8 mouse cellular contexts compared by ENCODE assay signal in the genomic region with DNA sequence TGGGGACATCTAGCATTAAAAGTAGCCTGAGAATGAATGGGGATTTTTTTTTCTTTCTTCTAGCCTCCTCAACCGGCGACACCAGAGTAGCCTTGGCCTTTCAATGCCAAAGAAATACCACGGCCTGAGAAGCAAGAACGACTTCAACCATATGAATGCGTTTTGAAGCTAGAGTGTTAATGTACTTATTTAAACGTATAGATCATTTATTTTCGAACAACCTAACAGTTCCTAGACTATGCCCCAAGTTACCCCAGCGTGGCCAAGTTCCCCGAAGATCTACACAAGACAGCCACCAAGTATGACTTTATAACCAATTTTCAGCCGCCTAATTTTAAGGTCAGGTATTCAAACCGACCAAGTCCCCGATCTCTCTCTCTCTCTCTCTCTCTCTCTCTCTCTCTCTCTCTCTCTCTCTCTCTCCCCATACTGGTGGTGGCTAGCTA. TPM values are rescaled to one million over a fixed set of nuclear protein-coding genes. Genes with fewer than 3 reads are reported as not detected.
DNase-seq lines count a peak whose midpoint lies in the region; ATAC-seq lines count a peak whose summit lies in the region.

No protein-coding gene starts in this region.

- DNase-seq in left cerebral cortex, postnatal 4 days, result peak; percentile 0
- no peak for DNase-seq in left cerebral cortex, postnatal 14 days (ENCODE audit: low spot score in 2 of 2)
- no peak for DNase-seq in limb, embryonic 11.5 days (ENCODE audit: low spot score)
- DNase-seq in ovary, postnatal 10 days (ENCODE audit: low spot score), result no peak
- DNase-seq in right cerebral cortex, postnatal 10 days (ENCODE audit: low spot score in 2 of 2), result no peak
- no peak for DNase-seq in thymus, postnatal 10 days (ENCODE audit: low spot score in 2 of 2)

- H3K4me1 ChIP-seq in embryonic facial prominence, embryonic 13.5 days, result peaks cover 21% of the 10 kb centered on the region
- peaks cover 30% of the 10 kb centered on the region for H3K4me1 ChIP-seq in limb, embryonic 11.5 days (ENCODE audit: control insufficient read depth, insufficient read depth, low read length)
- peaks cover 23% of the 10 kb centered on the region for H3K4me1 ChIP-seq in neural tube, embryonic 14.5 days (ENCODE audit: control insufficient read depth, insufficient read depth, low read length)

- 5% methylated on average over 12 of the region's 12 CpGs for WGBS in embryonic facial prominence, embryonic 13.5 days
- WGBS in limb, embryonic 11.5 days, result 2% methylated on average over 12 of the region's 12 CpGs
- WGBS in neural tube, embryonic 14.5 days, result 5% methylated on average over 12 of the region's 12 CpGs

- peak overlapping the region; percentile 54 for H3K4me3 ChIP-seq in embryonic facial prominence, embryonic 13.5 days
- H3K4me3 ChIP-seq in limb, embryonic 11.5 days (ENCODE audit: low read depth, low read length), result peak overlapping the region; percentile 87
- peak overlapping the region; percentile 88 for H3K4me3 ChIP-seq in neural tube, embryonic 14.5 days (ENCODE audit: low read depth, low read length)

- no peak for ATAC-seq in embryonic facial prominence, embryonic 13.5 days (ENCODE audit: insufficient number of reproducible peaks, insufficient read depth, low FRiP score, low TSS enrichment, low read depth)
- no peak for ATAC-seq in limb, embryonic 11.5 days (ENCODE audit: insufficient number of reproducible peaks, low FRiP score, low TSS enrichment, low read depth)
- no peak for ATAC-seq in neural tube, embryonic 14.5 days (ENCODE audit: low read depth)

- H3K9ac ChIP-seq in embryonic facial prominence, embryonic 13.5 days, result no peak overlapping the region
- H3K9ac ChIP-seq in limb, embryonic 11.5 days (ENCODE audit: low read length), result peak overlapping the region; percentile 98
- H3K9ac ChIP-seq in neural tube, embryonic 14.5 days (replicated peaks; ENCODE audit: low read depth, low read length), result peak overlapping the region; percentile 98

- peak overlapping the region; percentile 86 for H3K4me2 ChIP-seq in embryonic facial prominence, embryonic 13.5 days
- H3K4me2 ChIP-seq in limb, embryonic 11.5 days (ENCODE audit: low read depth, severe bottlenecking), result peak overlapping the region; percentile 89
- peak overlapping the region; percentile 99 for H3K4me2 ChIP-seq in neural tube, embryonic 14.5 days (ENCODE audit: low read depth, low read length)

- H3K27me3 ChIP-seq in embryonic facial prominence, embryonic 13.5 days, result peaks cover 100% of the 10 kb centered on the region
- no peaks in the 10 kb centered on the region for H3K27me3 ChIP-seq in limb, embryonic 11.5 days (ENCODE audit: control insufficient read depth, insufficient read depth, low read length)
- H3K27me3 ChIP-seq in neural tube, embryonic 14.5 days (ENCODE audit: control insufficient read depth, insufficient read depth, low read length), result no peaks in the 10 kb centered on the region

- no peaks in the 10 kb centered on the region for H3K9me3 ChIP-seq in embryonic facial prominence, embryonic 13.5 days
- H3K9me3 ChIP-seq in limb, embryonic 11.5 days (ENCODE audit: control insufficient read depth, low read length), result no peaks in the 10 kb centered on the region
- no peaks in the 10 kb centered on the region for H3K9me3 ChIP-seq in neural tube, embryonic 14.5 days (ENCODE audit: control insufficient read depth, low read length)

- H3K27ac ChIP-seq in embryonic facial prominence, embryonic 13.5 days, result no peak overlapping the region
- H3K27ac ChIP-seq in limb, embryonic 11.5 days (replicated peaks; ENCODE audit: low read depth, low read length), result peak overlapping the region; percentile 98
- peak overlapping the region; percentile 99 for H3K27ac ChIP-seq in neural tube, embryonic 14.5 days (ENCODE audit: low read depth, low read length)

- no peaks in the 10 kb centered on the region for H3K36me3 ChIP-seq in embryonic facial prominence, embryonic 13.5 days
- H3K36me3 ChIP-seq in limb, embryonic 11.5 days (ENCODE audit: control insufficient read depth, insufficient read depth, low read length), result no peaks in the 10 kb centered on the region
- H3K36me3 ChIP-seq in neural tube, embryonic 14.5 days (ENCODE audit: control insufficient read depth, insufficient read depth, low read length), result no peaks in the 10 kb centered on the region

- intact Hi-C loops in left cerebral cortex, postnatal 4 days (cut with DNase I), result loop anchor here (5.0 kb wide), 2 partner anchors 639 to 1049 kb away; no protein-coding TSS in a partner anchor
- intact Hi-C loops in left cerebral cortex, postnatal 14 days (cut with DNase I), result loop anchor here (5.0 to 10.0 kb wide), 3 partner anchors 349 to 1416 kb away; no protein-coding TSS in a partner anchor

RNA-seq across cellular contexts. Expression of a gene that starts 0.8 kb away (rescaled TPM):
- total RNA-seq in left cerebral cortex, postnatal 4 days (2021), result not detected
- not detected for total RNA-seq in left cerebral cortex, postnatal 14 days (2021)
- not detected in 2 replicates for polyA plus RNA-seq in embryonic facial prominence, embryonic 13.5 days (2015; fragmentation: Nextera tagmentation; extraction: Ambion mirVana)
- 14.7 and 16.2 TPM in 2 replicates for polyA plus RNA-seq in limb, embryonic 11.5 days (2014; fragmentation: Nextera tagmentation; extraction: Ambion mirVana)
- polyA plus RNA-seq in neural tube, embryonic 14.5 days (2014; fragmentation: Nextera tagmentation; extraction: Ambion mirVana), result 90.8 and 110 TPM in 2 replicates

RNA-seq across cellular contexts. Expression of a gene that starts 7.7 kb away (rescaled TPM):
- total RNA-seq in left cerebral cortex, postnatal 4 days (2021), result not detected
- total RNA-seq in left cerebral cortex, postnatal 14 days (2021), result not detected
- not detected in 2 replicates for polyA plus RNA-seq in embryonic facial prominence, embryonic 13.5 days (2015; fragmentation: Nextera tagmentation; extraction: Ambion mirVana)
- polyA plus RNA-seq in limb, embryonic 11.5 days (2014; fragmentation: Nextera tagmentation; extraction: Ambion mirVana), result 1.1 and 1.3 TPM in 2 replicates
- polyA plus RNA-seq in neural tube, embryonic 14.5 days (2014; fragmentation: Nextera tagmentation; extraction: Ambion mirVana), result 4.2 TPM in 1 of 2 replicates, not detected in the other

RNA-seq across cellular contexts. Expression of a gene that starts 7.8 kb away (rescaled TPM):
- total RNA-seq in left cerebral cortex, postnatal 4 days (2021), result not detected
- not detected for total RNA-seq in left cerebral cortex, postnatal 14 days (2021)
- polyA plus RNA-seq in embryonic facial prominence, embryonic 13.5 days (2015; fragmentation: Nextera tagmentation; extraction: Ambion mirVana), result 0.52 TPM in 1 of 2 replicates, not detected in the other
- 5.6 and 6.2 TPM in 2 replicates for polyA plus RNA-seq in limb, embryonic 11.5 days (2014; fragmentation: Nextera tagmentation; extraction: Ambion mirVana)
- 10.8 and 13.4 TPM in 2 replicates for polyA plus RNA-seq in neural tube, embryonic 14.5 days (2014; fragmentation: Nextera tagmentation; extraction: Ambion mirVana)

RNA-seq across cellular contexts. Expression of a gene that starts 10.0 kb away (rescaled TPM):
- total RNA-seq in left cerebral cortex, postnatal 4 days (2021), result not detected
- total RNA-seq in left cerebral cortex, postnatal 14 days (2021), result not detected
- not detected in 2 replicates for polyA plus RNA-seq in embryonic facial prominence, embryonic 13.5 days (2015; fragmentation: Nextera tagmentation; extraction: Ambion mirVana)
- 86.7 and 90.5 TPM in 2 replicates for polyA plus RNA-seq in limb, embryonic 11.5 days (2014; fragmentation: Nextera tagmentation; extraction: Ambion mirVana)
- polyA plus RNA-seq in neural tube, embryonic 14.5 days (2014; fragmentation: Nextera tagmentation; extraction: Ambion mirVana), result 122 and 151 TPM in 2 replicates

RNA-seq across cellular contexts. Expression of a gene that starts 12.4 kb away (rescaled TPM):
- not detected for total RNA-seq in left cerebral cortex, postnatal 4 days (2021)
- not detected for total RNA-seq in left cerebral cortex, postnatal 14 days (2021)
- 0.81 TPM in 1 of 2 replicates, not detected in the other for polyA plus RNA-seq in embryonic facial prominence, embryonic 13.5 days (2015; fragmentation: Nextera tagmentation; extraction: Ambion mirVana)
- 3.5 and 4.6 TPM in 2 replicates for polyA plus RNA-seq in limb, embryonic 11.5 days (2014; fragmentation: Nextera tagmentation; extraction: Ambion mirVana)
- polyA plus RNA-seq in neural tube, embryonic 14.5 days (2014; fragmentation: Nextera tagmentation; extraction: Ambion mirVana), result 10.1 and 15.7 TPM in 2 replicates

Comparison
In these comparisons a context has a peak if more than half of its experiments do, and no peak if none do; other contexts are left out.
1. RNA of a gene that starts 0.8 kb away (polyA plus RNA-seq): 90.8 to 110 TPM in neural tube, embryonic 14.5 days and 14.7 to 16.2 TPM in limb, embryonic 11.5 days; not detected in embryonic facial prominence, embryonic 13.5 days; every median in the first group is over 10 times any median in the second.
2. Peak in every context shown above with its lines, with median percentiles within 50 percentile points of each other: H3K4me2 ChIP-seq and H3K4me3 ChIP-seq.